Mouse (Mus musculus) bone marrow, adult 2 months (tissue): ENCODE measurements around the gene Pla2g5. TPM values are rescaled to one million over a fixed set of nuclear protein-coding genes. Genes with fewer than 3 reads are reported as not detected.
"Not testable (repeated sequence)": the region's sequence is repeated elsewhere in the genome, so short reads cannot be mapped to it uniquely, and the experiment has no call there.

ENCODE experiments used
- H3K27ac ChIP-seq: fragments of 200-500 bp; 2 replicates; pipeline ENCODE4 v1.5.1; 2012; ENCODE audit warnings: low read depth, mild to moderate bottlenecking, control low read depth, inconsistent platforms, low read length; ENCODE audit not compliant: control insufficient read depth, poor library complexity, insufficient read depth
- H3K4me1 ChIP-seq: fragments of 200-500 bp; 2 replicates; pipeline ENCODE4 v1.6.1; 2011; ENCODE audit warnings: low read length; ENCODE audit not compliant: control insufficient read depth, insufficient read depth
- H3K4me3 ChIP-seq: fragments of 200-500 bp; replicated peaks from 2 replicates; pipeline ENCODE3; 2011; ENCODE audit warnings: mild to moderate bottlenecking, low read depth, low read length, control low read depth; ENCODE audit not compliant: control insufficient read depth
- CTCF ChIP-seq: fragments of 200-500 bp; IDR thresholded peaks from 2 replicates; pipeline ENCODE4 v1.5.1; 2011; ENCODE audit warnings: low read length, control low read depth; ENCODE audit not compliant: control insufficient read depth, insufficient read depth
- POLR2A ChIP-seq: fragments of 200-500 bp; IDR thresholded peaks from 2 replicates; pipeline ENCODE4 v1.6.1; 2011; ENCODE audit warnings: low read depth, mild to moderate bottlenecking, control low read depth, low read length, borderline replicate concordance; ENCODE audit not compliant: control insufficient read depth
- WGBS: fragments of 180-500 bp; shearing (Covaris S2); methylation state at CpG from one replicate; pipeline ENCODE4 v1.1.7; 2018; 5-methylcytosine and 5-hydroxymethylcytosine counted together
- polyA plus RNA-seq: library from polyadenylated mRNA; stranded (reverse); fragments of >200 nt; gene quantifications from 2 replicates; pipeline ENCODE4 v1.2.4, GENCODE M21; 2011; ENCODE audit warnings: low replicate concordance; ENCODE audit not compliant: missing spikeins, insufficient read depth, insufficient read length

The Pla2g5 gene
- polyA plus RNA-seq: not detected in 2 replicates

DNA sequence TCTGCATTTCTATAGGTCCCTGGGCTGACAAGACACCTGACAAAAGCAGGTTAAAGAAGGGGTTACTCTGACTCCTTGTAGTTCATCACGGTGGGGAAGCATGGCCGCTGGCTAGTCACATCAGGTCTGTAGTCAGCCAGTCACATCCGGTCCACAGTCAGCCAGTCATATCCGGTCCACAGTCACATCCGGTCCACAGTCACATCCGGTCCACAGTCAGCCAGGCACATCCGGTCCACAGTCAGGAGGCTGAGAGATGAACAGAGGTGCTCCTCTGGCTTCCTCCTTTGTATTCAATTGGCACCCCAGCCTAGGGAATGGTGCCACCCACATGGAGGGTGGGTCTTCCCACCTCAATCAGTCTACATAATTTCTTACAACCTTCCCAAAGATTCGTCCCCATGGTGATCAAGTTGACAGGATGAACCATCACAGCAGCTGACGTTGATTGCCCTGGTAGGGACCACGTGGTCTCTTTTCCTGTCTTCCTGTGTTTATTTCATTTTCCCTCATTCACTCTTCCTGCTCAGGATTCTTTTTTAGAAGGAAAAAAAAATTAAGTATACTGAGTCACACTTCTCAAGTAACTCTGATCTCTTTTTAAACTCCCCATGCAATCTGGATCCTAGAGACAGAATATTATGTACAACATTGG, at the start of gene Pla2g5:
Gene Pla2g5 (minus strand): TSS at position 139 of the 655 bp plus-strand sequence.
- whole genome bisulfite sequencing: 50% methylated on average over 10 of the region's 10 CpGs
- Histone ChIP-seq H3K4me1 (peaks cover 3% of the 10 kb centered on the region), H3K4me3 (no peak within 1 kb of the TSS), H3K27ac (no peak within 1 kb of the TSS)
- TF ChIP-seq CTCF (no peak), POLR2A (no peak)

DNA sequence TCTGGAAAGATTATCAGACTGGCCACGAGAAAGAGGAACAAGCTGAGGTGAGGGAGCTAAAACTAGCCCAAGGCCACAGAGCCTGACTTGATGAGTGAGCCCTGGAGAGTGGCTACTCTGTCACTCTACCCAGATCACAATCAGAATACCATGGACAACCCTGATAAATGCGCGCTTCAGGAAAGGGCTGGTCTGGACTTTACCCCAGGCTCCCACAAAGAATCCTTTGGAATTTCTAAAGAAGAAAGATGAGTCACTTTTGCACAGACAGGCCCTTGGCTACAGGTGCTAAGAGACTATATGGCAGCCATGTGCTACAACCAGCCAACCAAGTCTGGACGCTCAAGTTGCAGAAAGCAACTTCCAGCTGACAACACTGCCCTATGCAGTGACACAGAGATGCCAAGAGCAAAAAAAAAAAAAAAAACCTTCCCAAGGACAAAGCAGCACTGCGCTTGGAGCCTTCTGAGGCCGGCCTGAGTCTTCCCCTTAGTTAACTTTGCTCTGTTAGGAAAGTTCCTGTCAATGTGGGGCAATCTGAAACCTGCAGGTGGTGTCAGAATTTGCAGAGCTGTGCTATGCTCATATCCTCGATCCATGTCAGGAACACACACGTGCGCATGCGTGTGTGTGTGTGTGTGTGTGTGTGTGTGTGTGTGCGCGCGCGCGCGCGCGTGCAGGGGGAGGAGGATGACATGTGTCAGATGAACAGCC, 42.5 kb upstream of the Pla2g5 start:
- Histone ChIP-seq H3K4me1 (peaks cover 7% of the 10 kb centered on the region), H3K27ac (peak overlapping the region; percentile 34; the same call in 1 of the 2 replicates), H3K4me3 (no peak overlapping the region)
- TF ChIP-seq POLR2A (no peak), CTCF (no peak)
- WGBS: 75% methylated on average over 18 of the region's 18 CpGs

DNA sequence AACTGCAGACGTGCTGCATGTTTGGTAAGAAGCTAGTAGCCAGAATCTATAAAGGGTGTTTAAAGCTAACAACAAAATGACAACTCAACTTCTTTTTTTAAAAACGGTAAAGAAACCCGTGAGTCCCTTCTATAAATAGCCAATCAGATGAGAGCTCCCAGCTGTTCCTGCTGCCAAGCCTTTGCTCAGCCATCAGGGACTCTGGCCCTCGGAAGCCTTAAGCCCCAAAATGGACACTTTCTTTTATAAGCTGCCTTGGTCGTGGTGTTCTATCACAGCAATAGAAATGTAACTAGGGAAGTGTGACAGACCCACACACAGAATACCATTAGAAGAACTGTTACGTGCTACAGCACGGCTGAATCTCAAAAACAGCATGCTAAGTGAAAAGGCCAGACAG, 36.1 kb upstream of the Pla2g5 start:
- no peak for TF ChIP-seq CTCF
- TF ChIP-seq POLR2A: no peak
- H3K4me3 ChIP-seq: no peak overlapping the region
- WGBS: 77% methylated on average over 7 of the region's 7 CpGs
- no peaks in the 10 kb centered on the region for H3K4me1 ChIP-seq
- H3K27ac ChIP-seq: no peak overlapping the region

DNA sequence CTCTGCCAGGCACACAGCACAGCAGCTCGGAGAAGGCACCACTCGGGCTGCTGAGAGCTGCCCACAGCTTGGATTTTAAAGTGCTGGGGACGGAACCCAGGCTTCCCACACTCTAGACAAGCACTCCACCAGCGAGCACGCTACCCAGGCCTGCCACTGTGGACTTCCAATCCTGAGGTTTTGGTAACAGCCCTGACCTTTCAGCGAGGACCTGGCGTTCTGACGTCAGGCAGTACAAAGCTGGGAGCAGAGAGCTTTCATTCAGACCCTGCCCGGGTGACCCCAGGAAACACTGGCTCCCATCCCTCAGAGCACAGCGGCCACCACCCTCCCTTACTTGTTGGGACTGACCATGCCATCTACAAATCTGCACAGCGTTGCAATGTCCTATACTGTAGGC, 30.5 kb upstream of the Pla2g5 start:
- H3K4me3 ChIP-seq, H3K4me1 ChIP-seq, H3K27ac ChIP-seq: not testable (repeated sequence)
- WGBS: 86% methylated on average over 11 of the region's 11 CpGs

DNA sequence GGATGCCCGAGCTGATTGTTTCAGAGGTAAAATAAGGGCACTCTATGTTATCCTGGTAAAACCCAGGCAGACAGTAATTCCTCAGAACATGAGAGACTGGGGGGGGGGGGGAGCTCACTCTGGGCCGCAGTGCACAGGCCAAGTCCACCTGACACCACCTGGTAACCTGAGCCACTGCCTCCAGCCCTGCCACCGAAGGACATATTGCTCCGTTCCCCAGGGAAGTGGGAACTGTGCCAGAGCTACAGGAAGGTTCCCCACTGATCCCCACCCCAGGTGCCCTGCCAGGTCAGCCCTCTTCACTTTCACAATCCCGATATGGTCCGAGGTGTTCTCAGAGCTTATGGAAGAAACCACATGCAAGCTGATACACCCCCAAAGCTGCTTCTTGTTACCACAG, 29.4 kb upstream of the Pla2g5 start:
- TF ChIP-seq CTCF (no peak), POLR2A (no peak)
- Histone ChIP-seq H3K4me3 (no peak overlapping the region), H3K27ac (no peak overlapping the region), H3K4me1 (no peaks in the 10 kb centered on the region)
- 81% methylated on average over 6 of the region's 6 CpGs for WGBS

DNA sequence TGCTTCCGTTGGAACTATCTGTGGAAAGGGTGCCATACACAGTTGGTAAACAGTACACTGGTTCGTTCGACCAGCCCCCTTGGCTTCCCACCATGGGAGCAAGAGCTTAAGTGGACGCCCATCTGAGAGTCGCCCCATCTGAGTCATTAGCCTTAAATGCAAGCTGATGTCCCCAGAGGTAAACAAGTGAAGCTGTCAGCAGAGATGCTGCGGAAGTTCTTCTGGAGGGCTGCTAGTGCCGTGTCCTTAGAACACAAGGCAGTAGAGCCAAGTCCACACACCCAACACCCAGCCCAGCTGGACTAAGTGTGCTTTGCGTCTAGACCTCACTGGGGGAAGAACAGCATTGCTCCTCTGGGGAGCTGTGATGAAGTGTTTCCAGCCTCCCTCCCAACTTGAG, 26.4 kb upstream of the Pla2g5 start:
- Histone ChIP-seq H3K4me3 (no peak overlapping the region), H3K27ac (no peak overlapping the region), H3K4me1 (no peaks in the 10 kb centered on the region)
- WGBS: 79% methylated on average over 8 of the region's 8 CpGs
- no peak for TF ChIP-seq POLR2A
- no peak for TF ChIP-seq CTCF

DNA sequence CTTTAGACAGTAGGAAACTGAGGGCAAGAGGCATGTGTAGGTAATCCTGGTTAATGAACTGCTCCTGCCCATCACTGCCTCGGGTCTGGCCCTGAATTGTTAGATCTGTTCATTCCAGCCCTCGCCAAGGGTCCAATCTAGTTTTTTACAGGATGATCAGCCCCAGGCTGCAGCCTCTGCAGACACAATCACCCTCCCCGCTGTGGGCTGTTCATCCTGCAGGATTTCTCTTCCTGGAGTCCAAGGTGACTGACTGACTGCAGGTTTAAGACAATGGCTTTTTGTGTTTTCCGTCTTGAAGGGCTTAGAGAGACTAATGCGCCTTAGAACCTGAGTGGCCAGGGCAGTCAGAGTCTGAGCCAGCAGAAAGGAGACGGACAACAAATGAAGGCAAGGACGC, 25.9 kb upstream of the Pla2g5 start:
- Histone ChIP-seq H3K27ac (no peak overlapping the region), H3K4me3 (no peak overlapping the region), H3K4me1 (no peaks in the 10 kb centered on the region; the same call in 1 of the 2 replicates)
- 77% methylated on average over 7 of the region's 7 CpGs for WGBS
- TF ChIP-seq POLR2A (no peak), CTCF (no peak)

DNA sequence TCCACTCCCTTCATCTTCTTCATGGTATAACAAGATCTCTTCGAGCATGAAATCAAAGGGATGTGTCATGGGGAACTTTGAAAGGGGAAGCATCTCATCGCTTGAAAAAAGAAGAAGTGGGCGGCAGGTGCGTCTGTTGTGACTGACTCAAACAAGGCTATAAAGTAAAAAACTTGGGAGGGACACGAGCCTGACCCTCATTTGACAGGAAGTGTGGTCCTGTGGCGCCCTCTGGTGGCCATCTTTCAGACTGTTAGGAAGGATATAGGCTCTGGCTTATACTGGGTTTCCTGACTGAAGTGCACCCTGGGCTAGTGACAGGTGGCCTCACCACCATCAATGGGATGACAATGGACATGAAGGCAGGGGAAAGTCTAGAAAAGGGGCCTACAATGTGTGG, 21.0 kb upstream of the Pla2g5 start:
- peak; percentile 83 for TF ChIP-seq CTCF
- no peak for TF ChIP-seq POLR2A
- 0% methylated on average over 6 of the region's 6 CpGs for WGBS
- Histone ChIP-seq H3K27ac (no peak overlapping the region), H3K4me1 (no peaks in the 10 kb centered on the region; the same call in 1 of the 2 replicates), H3K4me3 (no peak overlapping the region)

DNA sequence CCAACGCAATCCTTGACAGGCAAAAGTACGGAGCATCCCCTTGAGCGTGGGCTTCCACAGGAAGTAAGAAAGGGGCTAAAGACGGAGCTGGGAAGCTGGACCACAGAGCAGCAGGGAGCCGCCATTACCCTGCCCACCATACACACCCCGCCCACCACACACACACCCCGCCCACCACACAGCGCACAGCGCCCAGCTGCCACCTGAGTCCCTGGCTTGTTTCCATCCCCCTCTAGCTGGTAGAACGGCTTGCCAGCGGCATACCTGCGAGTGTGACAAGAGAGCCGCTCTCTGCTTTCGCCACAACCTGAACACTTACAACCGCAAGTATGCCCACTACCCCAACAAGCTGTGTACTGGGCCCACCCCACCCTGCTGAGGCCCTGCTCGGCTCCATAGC, 18.9 kb upstream of the Pla2g5 start:
- no peak overlapping the region; the same call in 1 of the 2 replicates for H3K27ac ChIP-seq
- WGBS: 18% methylated on average over 16 of the region's 16 CpGs
- no peaks in the 10 kb centered on the region; the same call in 1 of the 2 replicates for H3K4me1 ChIP-seq
- no peak overlapping the region for H3K4me3 ChIP-seq
- no peak for TF ChIP-seq CTCF
